Mouse (Mus musculus) G1E (cell line): ENCODE data around the gene Urod. TPM values are rescaled to one million over a fixed set of nuclear protein-coding genes. Genes with fewer than 3 reads are reported as not detected.
A peak's percentile ranks its signal among the peaks of the same experiment; 100 is the strongest.

Source experiments
- ATAC-seq: 2 replicates; pipeline ENCODE4 v1.8.0; 2016; ENCODE audit warnings: mild to moderate bottlenecking; ENCODE audit not compliant: insufficient number of reproducible peaks, poor library complexity, low FRiP score, severe bottlenecking; ENCODE audit errors: extremely low read depth
- DNase-seq: peaks from one replicate; pipeline ENCODE4 v3.0.0; 2012; ENCODE audit warnings: low spot score
- H3K27me3 ChIP-seq: 2 replicates; pipeline ENCODE4 v1.6.1; 2012; ENCODE audit warnings: mild to moderate bottlenecking, low read length, inconsistent platforms; ENCODE audit not compliant: insufficient read depth
- H3K36me3 ChIP-seq: replicated peaks from 2 replicates; pipeline ENCODE3; 2012; ENCODE audit warnings: mild to moderate bottlenecking, inconsistent platforms
- H3K4me1 ChIP-seq: 2 replicates; pipeline ENCODE4 v1.6.1; 2012; ENCODE audit warnings: low read depth, low read length, inconsistent platforms, mixed read lengths; ENCODE audit not compliant: insufficient read depth
- H3K4me3 ChIP-seq: 2 replicates; pipeline ENCODE4 v1.5.1; 2012; ENCODE audit warnings: low read depth, mild to moderate bottlenecking, inconsistent platforms, low read length, moderate library complexity, mixed read lengths
- H3K9me3 ChIP-seq: replicated peaks from 2 replicates; pipeline ENCODE4 v1.6.1; 2012; ENCODE audit warnings: inconsistent platforms
- CTCF ChIP-seq: IDR thresholded peaks from 2 replicates; pipeline ENCODE4 v1.5.1; 2012; ENCODE audit warnings: low read depth, low read length, inconsistent platforms, mixed read lengths
- GATA1 ChIP-seq: IDR thresholded peaks from 2 replicates; pipeline ENCODE4 v1.6.1; 2012; ENCODE audit warnings: borderline replicate concordance, low read length, inconsistent platforms, mixed read lengths
- GATA2 ChIP-seq: IDR thresholded peaks from 2 replicates; pipeline ENCODE4 v1.6.1; 2012; ENCODE audit warnings: low read depth, low read length, inconsistent platforms, borderline replicate concordance
- POLR2AphosphoS5 ChIP-seq: IDR thresholded peaks from 2 replicates; pipeline ENCODE4 v1.6.1; 2012; ENCODE audit warnings: low read depth, low read length, inconsistent platforms; ENCODE audit not compliant: insufficient replicate concordance
- TAL1 ChIP-seq: conservative IDR thresholded peaks from 2 replicates; pipeline ENCODE4 v1.6.1; 2012; ENCODE audit warnings: low read depth, low read length, inconsistent platforms, mixed read lengths
- polyA plus RNA-seq: library from polyadenylated mRNA; stranded (reverse); fragments of >175 nt; gene quantifications from 2 replicates; pipeline ENCODE4 v1.2.3, GENCODE M21; 2012
- total RNA-seq, 2 experiments: library from RNA; stranded (forward) in 1 of 2; stranded (reverse) in 1 of 2; fragments of 200-1000 nt in 1 of 2; fragments of >200 nt in 1 of 2; fragmentation: Nextera tagmentation in 1 of 2; gene quantifications; 2 replicates each; pipeline ENCODE4 v1.2.3; 2014 to 2017

Gene Urod
- total and polyA plus RNA-seq, 3 experiments: 35.6 to 97.7 (median 85.4) TPM

GRCm38 (mm10) chr4:116995798-116996135 lies 1.6 kb upstream of the Urod start:
- TF ChIP-seq POLR2AphosphoS5: no peak
- no peak for TF ChIP-seq GATA1
- no peak for TF ChIP-seq TAL1
- TF ChIP-seq CTCF: no peak
- TF ChIP-seq GATA2: no peak
- Histone ChIP-seq H3K36me3 (peaks cover 66% of the 10 kb centered on the region), H3K4me3 (peak overlapping the region; percentile 96), H3K9me3 (no peaks in the 10 kb centered on the region), H3K27me3 (no peaks in the 10 kb centered on the region), H3K4me1 (peaks cover 48% of the 10 kb centered on the region)
- ATAC-seq (no peak), DNase-seq (peak; percentile 47)

- no peak for TF ChIP-seq CTCF
- Histone ChIP-seq H3K4me3 (peak within 1 kb of the TSS; percentile 96), H3K36me3 (peaks cover 66% of the 10 kb centered on the region), H3K4me1 (peaks cover 50% of the 10 kb centered on the region), H3K9me3 (no peaks in the 10 kb centered on the region), H3K27me3 (no peaks in the 10 kb centered on the region)
- DNase-seq (peak; percentile 83), ATAC-seq (no peak)
These were observed 1.1 kb upstream of the Urod start, which contains the start of gene Hectd3 for GRCm38 (mm10) chr4:116995131-116995797. TSS of gene Hectd3 (plus strand) at chr4:116995317.

- Histone ChIP-seq H3K4me3 (no peak overlapping the region), H3K4me1 (peaks cover 51% of the 10 kb centered on the region), H3K9me3 (no peaks in the 10 kb centered on the region), H3K36me3 (peaks cover 50% of the 10 kb centered on the region), H3K27me3 (peaks cover 3% of the 10 kb centered on the region; the same call in 1 of the 2 replicates)
- ATAC-seq: no peak
- TF ChIP-seq CTCF (peak; percentile 82), POLR2AphosphoS5 (no peak)
- peak; percentile 42 for DNase-seq
These were observed 2.8 kb downstream of the Urod start for GRCm38 (mm10) chr4:116991366-116991765.

GRCm38 (mm10) chr4:116989731-116990130 lies 4.5 kb downstream of the Urod start:
- ATAC-seq: no peak
- no peaks in the 10 kb centered on the region for H3K9me3 ChIP-seq
- no peak overlapping the region for H3K4me3 ChIP-seq
- H3K36me3 ChIP-seq: peaks cover 48% of the 10 kb centered on the region
- no peak for DNase-seq
- no peak for TF ChIP-seq CTCF
- TF ChIP-seq GATA1: no peak
- TF ChIP-seq TAL1: no peak
- no peak for TF ChIP-seq GATA2
- TF ChIP-seq POLR2AphosphoS5: no peak
- peaks cover 8% of the 10 kb centered on the region for H3K27me3 ChIP-seq
- peaks cover 38% of the 10 kb centered on the region for H3K4me1 ChIP-seq

- Histone ChIP-seq H3K27me3 (peaks cover 14% of the 10 kb centered on the region), H3K4me3 (no peak overlapping the region), H3K4me1 (peaks cover 21% of the 10 kb centered on the region), H3K36me3 (peaks cover 34% of the 10 kb centered on the region), H3K9me3 (no peaks in the 10 kb centered on the region)
- DNase-seq: no peak
- no peak for TF ChIP-seq POLR2AphosphoS5
- ATAC-seq: no peak
These were observed 7.1 kb downstream of the Urod start for GRCm38 (mm10) chr4:116987122-116987456.

GRCm38 (mm10) chr4:116986400-116987121 lies 7.7 kb downstream of the Urod start:
- ATAC-seq: no peak
- TF ChIP-seq TAL1 (no peak), CTCF (peak; percentile 15; the same call in 1 of the 2 replicates)
- H3K4me3 ChIP-seq: no peak overlapping the region
- no peaks in the 10 kb centered on the region for H3K9me3 ChIP-seq
- H3K36me3 ChIP-seq: peaks cover 30% of the 10 kb centered on the region
- H3K4me1 ChIP-seq: peaks cover 18% of the 10 kb centered on the region
- H3K27me3 ChIP-seq: peaks cover 14% of the 10 kb centered on the region
- DNase-seq: no peak

GRCm38 (mm10) chr4:116985681-116986080 lies 8.5 kb downstream of the Urod start:
- no peak overlapping the region for H3K4me3 ChIP-seq
- no peak for DNase-seq
- no peaks in the 10 kb centered on the region for H3K9me3 ChIP-seq
- ATAC-seq: no peak
- peaks cover 16% of the 10 kb centered on the region for H3K27me3 ChIP-seq
- TF ChIP-seq TAL1: no peak
- no peak for TF ChIP-seq GATA1
- no peak for TF ChIP-seq CTCF
- TF ChIP-seq GATA2: no peak
- no peak for TF ChIP-seq POLR2AphosphoS5
- H3K4me1 ChIP-seq: peaks cover 12% of the 10 kb centered on the region
- peaks cover 21% of the 10 kb centered on the region for H3K36me3 ChIP-seq
